Mouse (Mus musculus) embryonic facial prominence, embryonic 11.5 days (tissue): Measurements from ENCODE around the gene Lag3. TPM values are rescaled to one million over a fixed set of nuclear protein-coding genes. Genes with fewer than 3 reads are reported as not detected.

Experiments
- ATAC-seq: fragments of 200-750 bp; cut with Nextera tagmentation; replicated peaks from 2 replicates; pipeline ENCODE4 v1.8.0; 2017; ENCODE audit warnings: low read depth; ENCODE audit not compliant: insufficient number of reproducible peaks, low FRiP score, low TSS enrichment
- DNase-seq: peaks from one replicate; pipeline ENCODE4 v3.0.0-alpha.2; 2015; ENCODE audit warnings: low spot score
- H3K27ac ChIP-seq: fragments of 300-500 bp; sonication (generic); replicated peaks from 2 replicates; pipeline ENCODE4 v1.5.1; 2014; ENCODE audit warnings: mild to moderate bottlenecking, low read depth, low read length, control low read depth
- H3K27me3 ChIP-seq: fragments of 300-500 bp; sonication (generic); 2 replicates; pipeline ENCODE4 v1.6.1; 2014; ENCODE audit warnings: mild to moderate bottlenecking, low read length, moderate library complexity, mixed read lengths; ENCODE audit not compliant: control insufficient read depth, insufficient read depth
- H3K36me3 ChIP-seq: fragments of 300-500 bp; sonication (generic); replicated peaks from 2 replicates; pipeline ENCODE4 v1.6.1; 2014; ENCODE audit warnings: low read depth, mild to moderate bottlenecking, low read length, moderate library complexity, mixed read lengths; ENCODE audit not compliant: control insufficient read depth, insufficient read depth
- H3K4me1 ChIP-seq: fragments of 300-500 bp; sonication (generic); 2 replicates; pipeline ENCODE4 v1.6.1; 2014; ENCODE audit warnings: low read length, mixed read lengths; ENCODE audit not compliant: control insufficient read depth, insufficient read depth
- H3K4me2 ChIP-seq: fragments of 300-500 bp; sonication (generic); 2 replicates; pipeline ENCODE4 v1.6.1; 2014; ENCODE audit warnings: low read depth, mild to moderate bottlenecking, control low read depth, low read length, moderate library complexity
- H3K4me3 ChIP-seq: fragments of 300-500 bp; sonication (generic); 2 replicates; pipeline ENCODE4 v1.5.1; 2014; ENCODE audit warnings: low read depth, low read length, control low read depth
- H3K9ac ChIP-seq: fragments of 300-500 bp; sonication (generic); replicated peaks from 2 replicates; pipeline ENCODE4 v1.6.1; 2014; ENCODE audit warnings: mild to moderate bottlenecking, control low read depth, low read length
- H3K9me3 ChIP-seq: fragments of 300-500 bp; sonication (generic); replicated peaks from 2 replicates; pipeline ENCODE4 v1.6.1; 2016; ENCODE audit warnings: mild to moderate bottlenecking, low read length, inconsistent platforms, mixed read lengths; ENCODE audit not compliant: control insufficient read depth
- WGBS: fragments of 180-500 bp; shearing (Covaris S2); extraction: QIAGEN DNeasy Blood & Tissue Kit; methylation state at CpG from one replicate; pipeline ENCODE4 v1.1.7; 2014; 5-methylcytosine and 5-hydroxymethylcytosine counted together
- polyA plus RNA-seq: library from polyadenylated mRNA; unstranded; fragments of >200 nt; fragmentation: Nextera tagmentation; extraction: Ambion mirVana; gene quantifications from 2 replicates; pipeline ENCODE4 v1.2.1, GENCODE M21; 2014

The Lag3 gene
- polyA plus RNA-seq, 1 experiment from 2014 or later = 1.7 TPM

DNA sequence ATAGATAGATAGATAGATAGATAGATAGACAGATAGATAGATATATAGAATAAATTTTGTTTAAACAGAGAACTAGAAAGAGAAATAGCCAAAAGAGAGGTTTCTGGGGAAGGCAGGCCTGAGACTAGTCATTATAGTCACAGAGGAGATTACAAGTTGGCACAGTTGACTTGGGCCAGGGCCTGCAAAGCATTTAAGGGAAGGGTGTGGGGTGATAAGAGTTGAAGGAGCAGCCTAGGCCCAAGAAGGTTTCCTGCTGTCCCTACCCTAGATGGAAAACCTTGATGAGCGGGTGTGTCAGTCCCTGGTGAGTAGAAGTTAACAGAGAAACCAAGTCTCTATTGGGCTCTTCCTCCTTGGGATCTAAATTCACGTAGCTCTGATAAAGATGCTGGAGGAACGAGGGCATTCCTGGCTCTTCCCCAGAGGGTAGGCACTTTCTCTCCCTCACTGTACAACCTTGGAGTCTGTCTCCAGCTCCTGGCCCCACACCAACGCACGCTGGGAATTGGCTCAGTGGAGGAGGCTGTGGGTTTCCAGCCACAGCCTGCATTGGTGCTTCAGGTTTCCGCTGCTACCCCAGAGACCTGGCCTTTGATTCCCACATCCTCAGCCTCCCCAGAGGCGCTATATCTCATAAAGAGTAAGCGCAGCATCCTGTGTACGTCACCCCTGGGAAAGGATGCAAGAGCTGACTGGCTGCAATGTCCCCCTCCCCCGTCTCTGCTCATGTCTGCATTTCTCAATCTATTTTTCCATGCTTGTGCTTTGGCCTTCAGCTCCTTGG, 26.6 kb downstream of the Lag3 start:
- no peak overlapping the region for H3K4me2 ChIP-seq
- no peaks in the 10 kb centered on the region for H3K27me3 ChIP-seq
- no peaks in the 10 kb centered on the region for H3K4me1 ChIP-seq
- H3K27ac ChIP-seq = no peak overlapping the region
- no peaks in the 10 kb centered on the region for H3K9me3 ChIP-seq
- H3K36me3 ChIP-seq = no peaks in the 10 kb centered on the region
- 81% methylated on average over 10 of the region's 10 CpGs for WGBS
- DNase-seq (no peak), ATAC-seq (no peak)
- no peak overlapping the region for H3K4me3 ChIP-seq
- H3K9ac ChIP-seq = no peak overlapping the region

GRCm38 (mm10) chr6:124883351-124883750, 28.2 kb downstream of the Lag3 start:
- H3K4me3 ChIP-seq = no peak overlapping the region
- H3K27ac ChIP-seq = no peak overlapping the region
- no peaks in the 10 kb centered on the region for H3K9me3 ChIP-seq
- no peak for ATAC-seq
- H3K4me2 ChIP-seq = no peak overlapping the region
- no peak overlapping the region for H3K9ac ChIP-seq
- no peaks in the 10 kb centered on the region for H3K4me1 ChIP-seq
- no peak for DNase-seq
- H3K27me3 ChIP-seq = no peaks in the 10 kb centered on the region
- WGBS = 73% methylated on average over 10 of the region's 10 CpGs
- H3K36me3 ChIP-seq = no peaks in the 10 kb centered on the region

GRCm38 (mm10) chr6:124881821-124882220, 29.7 kb downstream of the Lag3 start:
- no peak overlapping the region for H3K9ac ChIP-seq
- H3K4me2 ChIP-seq = no peak overlapping the region
- DNase-seq (no peak), ATAC-seq (no peak)
- H3K4me1 ChIP-seq = no peaks in the 10 kb centered on the region
- H3K9me3 ChIP-seq = no peaks in the 10 kb centered on the region
- no peaks in the 10 kb centered on the region for H3K27me3 ChIP-seq
- no peak overlapping the region for H3K4me3 ChIP-seq
- 89% methylated on average over 9 of the region's 9 CpGs for WGBS
- no peak overlapping the region for H3K27ac ChIP-seq
- no peaks in the 10 kb centered on the region for H3K36me3 ChIP-seq

DNA sequence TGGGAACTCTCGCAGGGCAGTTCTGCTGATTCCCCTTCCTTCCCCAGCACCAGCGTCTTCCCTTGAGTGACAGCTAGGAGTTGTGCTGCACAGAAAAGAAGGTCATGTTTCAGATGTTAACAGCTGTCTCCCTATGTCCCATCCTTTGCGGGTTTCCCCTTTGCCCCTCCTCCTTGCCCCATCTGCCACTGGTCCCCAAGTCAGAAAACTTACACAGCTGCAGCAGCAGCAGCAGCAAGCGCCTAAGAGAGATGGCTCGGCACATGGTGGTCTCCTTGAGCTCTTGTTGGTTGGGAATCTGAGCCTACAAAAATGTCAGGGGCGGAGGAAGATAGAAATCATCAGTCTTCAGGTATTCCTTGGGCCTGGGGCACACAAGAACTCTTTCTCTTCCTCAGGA, 32.1 kb downstream of the Lag3 start:
- Histone ChIP-seq H3K4me1 (no peaks in the 10 kb centered on the region), H3K4me3 (no peak overlapping the region), H3K27ac (no peak overlapping the region), H3K36me3 (no peaks in the 10 kb centered on the region), H3K27me3 (no peaks in the 10 kb centered on the region), H3K4me2 (no peak overlapping the region), H3K9ac (no peak overlapping the region), H3K9me3 (no peaks in the 10 kb centered on the region)
- DNase-seq (no peak), ATAC-seq (no peak)
- 55% methylated on average over 6 of the region's 6 CpGs for WGBS

- Histone ChIP-seq H3K36me3 (no peaks in the 10 kb centered on the region), H3K4me1 (no peaks in the 10 kb centered on the region)
- WGBS = 45% methylated on average over 3 of the region's 3 CpGs
These were observed 37.2 kb downstream of the Lag3 start for GRCm38 (mm10) chr6:124874348-124874747.

DNA sequence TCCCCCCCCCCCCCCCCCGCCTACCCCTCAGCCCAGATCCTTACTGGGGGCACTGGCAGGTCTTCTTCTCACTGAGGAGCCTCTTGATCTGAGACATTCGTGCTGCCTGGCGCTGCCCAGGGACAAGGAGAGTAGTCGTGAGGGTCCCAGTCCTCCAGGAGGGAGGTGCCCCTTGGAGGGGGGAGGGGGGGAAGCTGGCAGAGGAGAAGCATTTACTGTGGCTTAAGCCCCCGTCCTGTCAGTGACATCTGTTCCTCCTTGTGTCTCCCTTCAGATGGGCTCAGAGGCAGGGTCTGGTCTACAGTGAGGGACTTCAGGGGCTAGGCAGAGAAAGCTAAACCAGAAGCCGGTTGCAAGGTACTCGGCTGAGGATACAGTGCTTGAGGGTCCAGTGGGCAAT, 44.9 kb downstream of the Lag3 start:
- H3K9ac ChIP-seq = no peak overlapping the region
- H3K4me3 ChIP-seq = no peak overlapping the region
- no peak for ATAC-seq
- H3K27me3 ChIP-seq = peaks cover 2% of the 10 kb centered on the region; the same call in 1 of the 2 replicates
- no peak for DNase-seq
- peaks cover 7% of the 10 kb centered on the region for H3K4me1 ChIP-seq
- no peaks in the 10 kb centered on the region for H3K9me3 ChIP-seq
- H3K36me3 ChIP-seq = no peaks in the 10 kb centered on the region
- 52% methylated on average over 6 of the region's 7 CpGs for WGBS
- H3K4me2 ChIP-seq = no peak overlapping the region
- no peak overlapping the region for H3K27ac ChIP-seq

More at GRCm38 (mm10) chr6:124874348-124874747, 37.2 kb downstream of the Lag3 start:
- no peak overlapping the region for H3K27ac ChIP-seq
- H3K9ac ChIP-seq = no peak overlapping the region
- no peaks in the 10 kb centered on the region for H3K9me3 ChIP-seq
- ATAC-seq (no peak), DNase-seq (no peak)
- H3K4me2 ChIP-seq = no peak overlapping the region
- H3K27me3 ChIP-seq = no peaks in the 10 kb centered on the region
- no peak overlapping the region for H3K4me3 ChIP-seq

- no peaks in the 10 kb centered on the region for H3K9me3 ChIP-seq
- H3K27me3 ChIP-seq = peaks cover 2% of the 10 kb centered on the region; the same call in 1 of the 2 replicates
- H3K4me2 ChIP-seq = no peak overlapping the region
- H3K4me1 ChIP-seq = peaks cover 7% of the 10 kb centered on the region
- 50% methylated on average over 17 of the region's 18 CpGs for WGBS
- peak overlapping the region; percentile 13; the same call in 1 of the 2 replicates for H3K9ac ChIP-seq
- no peak for DNase-seq
- no peak overlapping the region for H3K27ac ChIP-seq
- H3K36me3 ChIP-seq = no peaks in the 10 kb centered on the region
- no peak overlapping the region for H3K4me3 ChIP-seq
- ATAC-seq = no peak
These were observed 45.6 kb downstream of the Lag3 start for GRCm38 (mm10) chr6:124865766-124866362.

DNA sequence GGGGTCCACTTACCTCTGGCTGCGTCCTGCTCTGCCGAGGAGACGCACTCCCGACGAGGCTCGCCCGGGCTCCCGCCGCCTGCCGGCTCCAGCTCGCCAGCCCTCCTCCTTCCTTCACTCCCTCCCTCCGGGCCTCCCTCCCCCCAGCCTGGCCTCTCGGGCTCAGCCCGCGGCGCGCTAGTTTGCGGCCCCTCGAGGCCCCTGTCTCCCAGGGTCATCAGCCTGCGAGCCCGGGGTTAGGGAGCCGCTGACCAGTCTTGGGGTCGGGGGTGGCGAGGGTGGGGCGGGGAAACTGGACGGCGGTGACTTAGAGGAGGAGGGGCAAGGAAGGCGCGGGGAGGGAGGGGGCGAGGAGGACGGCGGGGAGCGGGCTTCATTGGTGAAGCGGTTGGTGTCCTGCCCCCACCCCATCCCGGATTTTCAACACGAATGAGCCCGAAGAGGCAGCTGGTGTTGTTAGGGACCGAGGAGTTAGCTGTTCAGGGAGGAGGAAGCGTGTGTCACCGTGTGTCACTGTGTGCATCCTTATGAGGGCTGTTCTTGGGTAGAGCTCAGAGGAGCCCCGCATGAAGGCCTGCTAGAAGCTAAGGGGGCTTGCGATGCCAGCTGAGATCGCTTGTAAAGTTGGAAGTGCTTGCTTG, 47.7 kb downstream of the Lag3 start, which contains the start of gene Gpr162:
Gene Gpr162 (minus strand): TSS at position 326 of the 641 bp plus-strand sequence.
- peak within 1 kb of the TSS; percentile 54 for H3K4me3 ChIP-seq
- H3K4me2 ChIP-seq = peak within 1 kb of the TSS; percentile 98
- no peaks in the 10 kb centered on the region for H3K9me3 ChIP-seq
- peak; percentile 79 for DNase-seq
- peak; percentile 36; the same call in 1 of the 2 replicates for ATAC-seq
- H3K9ac ChIP-seq = peak within 1 kb of the TSS; percentile 71
- no peaks in the 10 kb centered on the region for H3K36me3 ChIP-seq
- H3K27ac ChIP-seq = no peak within 1 kb of the TSS
- peaks cover 10% of the 10 kb centered on the region for H3K4me1 ChIP-seq
- WGBS = 2% methylated on average over 26 of the region's 43 CpGs
- peaks cover 2% of the 10 kb centered on the region; the same call in 1 of the 2 replicates for H3K27me3 ChIP-seq
